Mouse (Mus musculus): ENCODE results near the gene Rasgrf2.

Rasgrf2 gene

GRCm38 (mm10) chr13:91884714-91885386, 246.6 kb downstream of the Rasgrf2 start:
- DNase-seq (ENCODE audit: extremely low read depth, low read depth, low spot score) = no peak

GRCm38 (mm10) chr13:91881837-91882480, 249.5 kb downstream of the Rasgrf2 start:
- no peak for DNase-seq (ENCODE audit: extremely low read depth, low read depth, low spot score)

GRCm38 (mm10) chr13:91880256-91880655, 251.2 kb downstream of the Rasgrf2 start:
- no peak for DNase-seq (ENCODE audit: extremely low read depth, low read depth, low spot score)

- no peak for DNase-seq (ENCODE audit: extremely low read depth, low read depth, low spot score)
Observed at GRCm38 (mm10) chr13:91877996-91878395, 253.5 kb downstream of the Rasgrf2 start.

GRCm38 (mm10) chr13:91877350-91877749, 254.1 kb downstream of the Rasgrf2 start:
- DNase-seq (ENCODE audit: extremely low read depth, low read depth, low spot score) = no peak

GRCm38 (mm10) chr13:91876741-91877349, 254.6 kb downstream of the Rasgrf2 start, which contains the start of gene Ckmt2:
TSS of gene Ckmt2 (minus strand) at chr13:91876885.
- no peak for DNase-seq (ENCODE audit: extremely low read depth, low read depth, low spot score)

GRCm38 (mm10) chr13:91875581-91875980, 255.9 kb downstream of the Rasgrf2 start:
- DNase-seq (ENCODE audit: extremely low read depth, low read depth, low spot score) = no peak

- no peak for DNase-seq (ENCODE audit: extremely low read depth, low read depth, low spot score)
Observed at GRCm38 (mm10) chr13:91874565-91874964, 256.9 kb downstream of the Rasgrf2 start.

- DNase-seq (ENCODE audit: extremely low read depth, low read depth, low spot score) = no peak
Observed at GRCm38 (mm10) chr13:91873734-91874329, 257.6 kb downstream of the Rasgrf2 start.

GRCm38 (mm10) chr13:91868577-91868976, 262.9 kb downstream of the Rasgrf2 start:
- no peak for DNase-seq (ENCODE audit: extremely low read depth, low read depth, low spot score)

- no peak for DNase-seq (ENCODE audit: extremely low read depth, low read depth, low spot score)
Observed at GRCm38 (mm10) chr13:91858835-91859234, 272.6 kb downstream of the Rasgrf2 start.

GRCm38 (mm10) chr13:91857427-91857826, 274.0 kb downstream of the Rasgrf2 start:
- no peak for DNase-seq (ENCODE audit: extremely low read depth, low read depth, low spot score)

- DNase-seq (ENCODE audit: extremely low read depth, low read depth, low spot score) = no peak
Observed at GRCm38 (mm10) chr13:91854412-91854811, 277.0 kb downstream of the Rasgrf2 start.
